Mouse (Mus musculus): ENCODE results near the gene Wdr61.

The Wdr61 gene

DNA sequence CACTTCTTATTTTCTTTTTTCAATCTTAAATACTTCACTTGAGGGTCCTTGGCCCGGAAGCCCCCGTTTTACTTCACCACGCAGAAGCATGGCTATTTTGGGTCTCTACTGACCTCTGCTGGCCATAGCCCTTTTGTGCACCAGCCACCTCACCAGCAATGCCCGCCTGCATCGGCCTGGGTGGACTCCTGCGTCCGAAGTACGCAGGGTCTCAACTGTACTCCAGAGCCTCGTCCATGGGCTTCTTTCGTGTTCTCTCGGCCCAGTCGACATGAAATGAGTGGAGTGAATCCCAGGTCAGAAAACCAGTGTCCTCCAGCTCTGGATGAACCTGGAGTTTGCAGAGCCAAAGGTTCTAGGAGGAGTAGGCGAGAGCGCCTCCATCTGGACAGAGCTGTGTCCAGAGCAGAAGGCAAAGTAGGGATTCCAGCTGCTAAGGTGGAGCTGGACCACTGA, 57.8 kb downstream of the Wdr61 start:
- DNase-seq (ENCODE audit: low spot score in 2 of 2): peak; percentile 78 to 82

DNA sequence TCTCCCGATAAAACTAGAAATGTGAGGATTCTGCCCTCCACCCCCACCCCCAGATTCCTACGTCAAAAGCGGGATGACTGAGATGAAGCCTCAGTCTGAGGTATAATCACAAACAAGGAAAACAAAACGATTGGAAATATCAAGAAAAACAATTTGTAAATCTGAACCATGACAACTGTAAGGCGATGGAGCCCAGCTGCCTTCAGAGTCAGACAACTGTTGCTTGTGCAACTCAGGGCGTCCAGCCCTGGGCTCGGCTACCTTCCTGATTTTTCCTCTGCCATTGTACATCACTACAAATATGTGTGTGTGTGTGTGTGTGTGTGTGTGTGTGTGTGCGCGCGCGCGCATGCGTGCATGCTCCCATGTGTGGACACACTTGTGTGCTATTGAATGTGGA, 60.4 kb downstream of the Wdr61 start:
- no peak for DNase-seq (ENCODE audit: low spot score in 2 of 2)

DNA sequence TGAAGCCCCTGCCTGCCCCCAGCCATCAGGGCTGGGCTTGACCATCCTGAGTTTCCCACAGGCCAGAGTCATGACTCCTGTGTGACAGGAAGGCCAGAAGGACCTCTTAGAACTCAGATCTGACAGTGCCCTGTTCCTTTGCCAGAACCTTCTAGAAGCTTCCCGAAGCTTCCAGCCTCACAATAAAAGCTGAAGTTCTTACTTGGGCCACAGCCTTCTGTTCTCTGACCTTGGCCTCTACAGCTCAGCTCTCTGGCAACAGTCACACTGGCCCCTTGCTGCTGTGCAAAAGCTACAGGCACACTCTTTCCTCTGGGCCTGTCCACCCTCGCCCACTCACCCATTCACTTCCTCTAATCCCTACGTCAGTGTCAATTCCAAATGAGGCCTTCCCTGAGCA, 62.4 kb downstream of the Wdr61 start:
- DNase-seq (ENCODE audit: low spot score in 2 of 2): no peak

DNA sequence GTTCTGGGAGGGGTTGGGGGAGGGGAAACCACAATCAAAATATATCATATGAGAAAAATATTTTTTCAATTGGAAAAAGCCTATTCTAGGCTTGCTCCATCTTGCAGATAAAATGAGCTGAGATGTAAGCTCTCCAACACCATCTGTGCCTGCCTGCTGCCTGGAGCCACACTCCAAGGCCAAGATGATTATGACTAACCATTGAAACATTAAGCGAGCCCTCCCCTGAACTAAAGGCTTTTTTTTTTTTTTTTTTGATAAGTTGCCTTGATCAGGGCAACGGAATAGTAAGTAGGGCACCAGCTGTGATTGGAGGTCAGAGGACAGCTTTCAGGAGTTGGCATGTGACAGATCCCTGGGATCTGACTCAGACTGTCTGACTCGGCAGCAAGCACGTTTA, 65.9 kb downstream of the Wdr61 start:
- DNase-seq (ENCODE audit: low spot score in 2 of 2): peak in 1 of 2 experiments; percentile 57

DNA sequence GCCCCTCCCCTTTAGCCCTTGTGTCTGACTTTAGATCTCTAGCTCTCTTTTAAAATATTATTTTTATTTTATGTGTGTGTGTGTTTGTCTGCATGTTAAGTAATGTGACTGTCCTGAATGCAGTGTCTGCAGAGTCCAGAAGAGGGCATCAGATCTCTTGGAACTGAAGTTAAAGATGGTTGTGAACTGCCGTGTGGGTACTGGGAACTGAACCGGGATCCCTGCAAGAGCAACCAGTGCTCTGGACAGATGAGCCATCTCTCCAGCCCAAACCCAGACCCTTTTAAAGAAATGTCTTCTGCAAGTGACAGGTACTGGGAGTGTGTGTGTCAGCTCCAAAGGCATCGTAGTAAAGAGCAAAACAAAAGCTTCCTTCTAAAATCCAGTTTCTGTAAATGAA, 68.2 kb downstream of the Wdr61 start:
- no peak for DNase-seq (ENCODE audit: low spot score in 2 of 2)
